Mouse (Mus musculus): ENCODE measurements around the gene Atp2b1.

GRCm38 (mm10) chr10:98929444-98929843 lies 15.2 kb downstream of the Atp2b1 start:
- TF ChIP-seq ZNF384 (IDR thresholded peaks at IDR 0.05; ENCODE audit: low read depth, low read length) = no peak
- TF ChIP-seq MAFK (IDR thresholded peaks at IDR 0.05; ENCODE audit: insufficient read depth, low read depth, low read length) = no peak
- TF ChIP-seq CHD2 (IDR thresholded peaks at IDR 0.05; ENCODE audit: low read depth, low read length) = no peak
- no peak for TF ChIP-seq HCFC1 (IDR thresholded peaks at IDR 0.05; ENCODE audit: borderline replicate concordance, insufficient read depth, low read length)

All from ES-E14 (cell line).